Mouse (Mus musculus): ENCODE measurements around the gene Lama1.

- no peak for TF ChIP-seq POLR2A (IDR thresholded peaks at IDR 0.05; ENCODE audit: control insufficient read depth, extremely low read depth, insufficient read depth, low read length, poor library complexity)
- no peak for TF ChIP-seq CTCF (IDR thresholded peaks at IDR 0.05; ENCODE audit: borderline replicate concordance, control insufficient read depth, extremely low read depth, insufficient read depth, low read length, poor library complexity)
Observed at GRCm38 (mm10) chr17:67678576-67678975, 18.5 kb upstream of the Lama1 start.

Measured in thymus, adult 2 months (tissue).